Mouse (Mus musculus) intestine, embryonic 14.5 days (tissue): ENCODE measurements around the gene Cabcoco1. TPM values are rescaled to one million over a fixed set of nuclear protein-coding genes. Genes with fewer than 3 reads are reported as not detected.
A peak's percentile ranks its signal among the peaks of the same experiment; 100 is the strongest.

Source experiments
- ATAC-seq: fragments of 200-750 bp; cut with Nextera tagmentation; replicated peaks from 2 replicates; pipeline ENCODE4 v1.8.0; 2017; ENCODE audit warnings: low read depth, moderate number of reproducible peaks, moderate TSS enrichment, moderate library complexity; ENCODE audit not compliant: low FRiP score, low TSS enrichment
- DNase-seq: peaks from one replicate; pipeline ENCODE4 v3.0.0-alpha.2; 2018; ENCODE audit warnings: low spot score
- H3K27ac ChIP-seq: fragments of 300-500 bp; sonication (generic); 2 replicates; pipeline ENCODE4 v1.5.1; 2014; ENCODE audit warnings: low read depth, mild to moderate bottlenecking, control low read depth
- H3K27me3 ChIP-seq: fragments of 300-500 bp; sonication (generic); replicated peaks from 2 replicates; pipeline ENCODE4 v1.6.1; 2014; ENCODE audit warnings: low read length, control low read depth; ENCODE audit not compliant: control insufficient read depth, insufficient read depth
- H3K36me3 ChIP-seq: fragments of 300-500 bp; sonication (generic); 2 replicates; pipeline ENCODE4 v1.6.1; 2014; ENCODE audit warnings: low read length, control low read depth; ENCODE audit not compliant: control insufficient read depth, insufficient read depth
- H3K4me1 ChIP-seq: fragments of 300-500 bp; sonication (generic); replicated peaks from 2 replicates; pipeline ENCODE4 v1.6.1; 2014; ENCODE audit warnings: low read length, control low read depth, mixed read lengths; ENCODE audit not compliant: control insufficient read depth, insufficient read depth
- H3K4me2 ChIP-seq: fragments of 300-500 bp; sonication (generic); 2 replicates; pipeline ENCODE4 v1.6.1; 2014; ENCODE audit warnings: low read length
- H3K4me3 ChIP-seq: fragments of 300-500 bp; sonication (generic); 2 replicates; pipeline ENCODE4 v1.5.1; 2014; ENCODE audit warnings: low read depth, low read length, control low read depth, mixed read lengths
- H3K9ac ChIP-seq: fragments of 300-500 bp; sonication (generic); 2 replicates; pipeline ENCODE4 v1.6.1; 2014; ENCODE audit warnings: mild to moderate bottlenecking, low read length
- H3K9me3 ChIP-seq: fragments of 300-500 bp; sonication (generic); 2 replicates; pipeline ENCODE4 v1.6.1; 2016; ENCODE audit warnings: low read length, control low read depth; ENCODE audit not compliant: control insufficient read depth
- WGBS: fragments of 180-500 bp; shearing (Covaris S2); extraction: QIAGEN DNeasy Blood & Tissue Kit; methylation state at CpG from one replicate; pipeline ENCODE4 v1.1.7; 2014; 5-methylcytosine and 5-hydroxymethylcytosine counted together
- polyA plus RNA-seq: library from polyadenylated mRNA; unstranded; fragments of >200 nt; fragmentation: Nextera tagmentation; extraction: Ambion mirVana; gene quantifications from 2 replicates; pipeline ENCODE4 v1.2.1, GENCODE M21; 2014

The Cabcoco1 gene
- polyA plus RNA-seq, 1 experiment from 2014 or later = 7.2 TPM

DNA sequence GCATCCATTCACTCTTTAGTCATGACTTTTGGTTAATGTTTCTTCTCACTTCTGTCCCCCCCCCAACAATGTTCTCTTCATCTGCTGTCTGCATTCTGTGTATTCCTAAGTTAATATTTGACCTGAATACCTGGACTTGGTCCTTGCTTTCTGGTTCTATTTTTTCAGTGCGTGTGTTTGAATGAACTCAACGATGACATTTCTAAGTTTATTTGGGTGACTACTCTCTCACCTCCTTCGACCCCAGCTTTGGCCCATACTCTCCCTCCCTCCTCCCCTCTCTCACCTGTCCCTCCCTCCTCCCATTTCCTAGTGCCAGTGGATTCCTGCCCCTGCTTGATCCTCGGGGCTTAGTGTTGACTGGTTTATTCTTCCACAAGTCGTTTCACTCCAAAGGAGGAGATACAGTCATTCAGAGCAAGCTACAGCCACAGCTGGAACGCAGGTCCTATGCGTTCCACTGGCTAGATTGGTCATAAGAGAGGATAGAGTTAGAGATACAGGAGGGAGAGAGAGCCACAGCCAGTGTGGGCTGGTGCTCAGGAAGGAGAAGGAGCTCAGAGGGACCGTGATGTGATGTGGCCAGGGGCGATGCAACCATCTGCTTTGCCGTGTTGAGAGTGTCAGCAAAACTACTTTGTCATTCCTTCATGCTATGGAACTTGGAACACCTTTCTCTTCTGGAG, 12.2 kb downstream of the Cabcoco1 start:
- Histone ChIP-seq H3K4me3 (no peak overlapping the region), H3K4me1 (peaks cover 15% of the 10 kb centered on the region), H3K27ac (no peak overlapping the region), H3K36me3 (no peaks in the 10 kb centered on the region), H3K4me2 (no peak overlapping the region), H3K9me3 (no peaks in the 10 kb centered on the region), H3K9ac (no peak overlapping the region), H3K27me3 (no peaks in the 10 kb centered on the region)
- WGBS = 74% methylated on average over 10 of the region's 10 CpGs
- no peak for ATAC-seq
- no peak for DNase-seq

DNA sequence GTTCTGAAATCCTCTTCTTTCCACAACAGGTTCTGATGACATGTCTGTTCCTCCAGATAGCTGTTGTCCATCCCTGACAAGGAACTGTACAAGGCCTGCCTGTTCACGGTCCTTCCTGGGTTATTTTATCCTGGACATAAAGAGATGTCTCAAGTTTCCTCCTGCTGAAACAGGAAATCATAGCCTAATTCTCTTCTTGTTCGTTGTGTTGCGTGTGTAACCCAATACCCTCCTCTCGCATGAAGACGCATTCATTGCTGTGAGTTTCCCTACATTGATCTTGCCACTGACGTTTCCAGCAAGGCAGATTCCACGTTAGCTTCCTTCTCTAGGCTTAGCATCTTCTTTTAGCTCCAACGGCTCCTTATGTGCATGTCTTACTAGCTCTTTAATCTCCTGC, 12.7 kb downstream of the Cabcoco1 start:
- Histone ChIP-seq H3K4me1 (peaks cover 15% of the 10 kb centered on the region), H3K27ac (no peak overlapping the region), H3K9me3 (no peaks in the 10 kb centered on the region), H3K36me3 (no peaks in the 10 kb centered on the region), H3K9ac (no peak overlapping the region), H3K4me3 (no peak overlapping the region), H3K27me3 (no peaks in the 10 kb centered on the region), H3K4me2 (no peak overlapping the region)
- ATAC-seq = no peak
- WGBS = 28% methylated on average over 8 of the region's 8 CpGs
- DNase-seq = no peak

DNA sequence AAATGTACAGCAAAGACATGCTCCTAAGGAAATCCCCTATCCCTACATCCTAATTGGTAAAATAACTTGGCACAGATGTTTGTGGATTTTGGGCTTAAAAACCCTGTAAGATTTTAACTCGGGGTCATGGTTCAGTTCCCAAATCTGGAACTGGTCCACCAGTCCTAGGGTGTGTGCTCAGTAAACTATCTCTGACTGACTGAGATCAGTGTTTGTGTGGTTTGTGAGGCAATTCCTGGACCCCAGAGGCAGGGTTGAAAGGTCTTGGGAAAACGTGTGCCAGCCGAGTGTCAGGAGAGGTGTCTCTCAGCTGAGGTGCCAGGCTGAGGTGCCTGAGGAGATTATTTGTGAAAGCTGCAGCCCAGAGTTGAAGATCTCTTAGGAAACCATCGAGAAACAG, 19.6 kb downstream of the Cabcoco1 start:
- H3K9me3 ChIP-seq = no peaks in the 10 kb centered on the region
- H3K4me2 ChIP-seq = no peak overlapping the region
- H3K27me3 ChIP-seq = no peaks in the 10 kb centered on the region
- no peak for ATAC-seq
- no peak overlapping the region for H3K4me3 ChIP-seq
- peaks cover 4% of the 10 kb centered on the region; the same call in 1 of the 2 replicates for H3K4me1 ChIP-seq
- no peak for DNase-seq
- H3K27ac ChIP-seq = no peak overlapping the region
- WGBS = 81% methylated on average over 4 of the region's 4 CpGs
- H3K36me3 ChIP-seq = no peaks in the 10 kb centered on the region
- H3K9ac ChIP-seq = no peak overlapping the region

DNA sequence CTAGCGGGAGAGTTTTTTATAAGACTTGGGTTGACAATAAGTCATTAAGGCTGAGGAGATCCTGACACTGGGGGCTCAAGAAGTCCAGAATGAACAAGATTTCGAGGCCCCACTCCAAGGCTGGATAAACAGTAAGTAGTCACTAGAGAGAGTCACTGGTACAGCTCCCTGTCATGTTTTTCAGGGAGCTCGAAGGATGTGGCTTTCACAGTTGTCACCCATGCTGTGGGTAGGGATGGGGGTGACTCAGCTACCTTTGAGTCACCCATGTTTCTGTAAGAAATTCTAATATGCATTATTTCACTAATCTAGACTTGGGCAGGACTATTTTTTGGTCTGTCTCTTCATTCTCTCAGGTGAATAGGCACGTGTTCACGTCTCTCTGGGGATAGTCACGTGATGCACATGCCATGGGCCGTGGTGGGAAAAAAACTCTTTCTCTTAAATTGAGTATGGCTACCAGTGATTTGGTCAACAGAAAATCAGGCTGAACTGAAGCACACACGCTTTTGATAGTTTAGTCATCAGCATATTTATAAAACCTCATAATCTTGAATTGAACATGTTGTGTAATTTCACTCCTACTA, 29.2 kb downstream of the Cabcoco1 start:
- WGBS = 85% methylated on average over 8 of the region's 8 CpGs
- Histone ChIP-seq H3K4me1 (no peaks in the 10 kb centered on the region), H3K4me3 (no peak overlapping the region), H3K4me2 (no peak overlapping the region), H3K9ac (no peak overlapping the region), H3K36me3 (no peaks in the 10 kb centered on the region), H3K27me3 (no peaks in the 10 kb centered on the region), H3K27ac (no peak overlapping the region), H3K9me3 (no peaks in the 10 kb centered on the region)
- DNase-seq = no peak
- ATAC-seq = no peak

DNA sequence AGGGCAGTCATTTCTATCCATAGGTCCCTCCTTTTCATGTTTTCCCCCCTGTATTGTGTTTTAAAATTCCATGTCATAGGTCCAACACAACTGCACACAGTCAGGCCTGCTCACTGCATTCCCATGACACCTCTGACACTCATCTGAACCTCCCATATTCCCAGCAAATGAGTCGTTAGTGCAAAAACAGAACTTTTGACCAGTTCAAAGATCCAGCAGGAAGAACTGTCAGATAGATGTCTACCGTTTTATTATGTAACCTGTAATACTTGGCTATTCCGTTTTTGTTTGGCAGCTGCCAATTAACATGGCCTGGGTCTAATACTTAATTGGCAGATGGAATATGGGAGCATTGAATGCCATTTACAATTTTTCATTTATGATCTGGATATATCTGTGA, 34.0 kb downstream of the Cabcoco1 start:
- Histone ChIP-seq H3K9me3 (no peaks in the 10 kb centered on the region), H3K27me3 (no peaks in the 10 kb centered on the region), H3K4me3 (no peak overlapping the region), H3K4me2 (no peak overlapping the region), H3K4me1 (no peaks in the 10 kb centered on the region), H3K9ac (no peak overlapping the region), H3K27ac (no peak overlapping the region), H3K36me3 (no peaks in the 10 kb centered on the region)
- 91% methylated on average over 3 of the region's 3 CpGs for WGBS
- no peak for ATAC-seq
- no peak for DNase-seq

DNA sequence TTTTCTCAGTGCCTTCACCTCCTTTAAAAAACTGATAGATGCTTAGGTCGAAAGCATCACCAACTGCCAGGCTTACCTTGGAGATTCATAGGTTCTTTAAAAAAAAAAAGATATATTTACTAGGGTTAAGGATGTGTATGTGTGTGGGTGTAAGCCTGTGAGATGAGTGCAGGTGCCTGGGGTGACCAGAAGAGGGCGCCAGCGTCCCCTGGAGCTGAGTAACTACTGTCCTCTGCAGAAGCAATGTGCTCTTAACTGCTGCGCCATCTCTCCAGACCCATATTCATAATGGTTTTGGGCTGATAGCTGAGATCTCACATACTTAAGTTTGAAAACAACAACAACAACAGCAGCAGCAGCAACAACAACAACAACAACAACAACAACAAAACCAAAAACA, 35.5 kb downstream of the Cabcoco1 start:
- whole genome bisulfite sequencing = 92% methylated on average over 4 of the region's 4 CpGs
- Histone ChIP-seq H3K27ac (no peak overlapping the region), H3K27me3 (no peaks in the 10 kb centered on the region), H3K36me3 (no peaks in the 10 kb centered on the region), H3K4me3 (no peak overlapping the region), H3K9me3 (no peaks in the 10 kb centered on the region), H3K9ac (no peak overlapping the region), H3K4me1 (no peaks in the 10 kb centered on the region), H3K4me2 (no peak overlapping the region)
- DNase-seq (no peak), ATAC-seq (no peak)

DNA sequence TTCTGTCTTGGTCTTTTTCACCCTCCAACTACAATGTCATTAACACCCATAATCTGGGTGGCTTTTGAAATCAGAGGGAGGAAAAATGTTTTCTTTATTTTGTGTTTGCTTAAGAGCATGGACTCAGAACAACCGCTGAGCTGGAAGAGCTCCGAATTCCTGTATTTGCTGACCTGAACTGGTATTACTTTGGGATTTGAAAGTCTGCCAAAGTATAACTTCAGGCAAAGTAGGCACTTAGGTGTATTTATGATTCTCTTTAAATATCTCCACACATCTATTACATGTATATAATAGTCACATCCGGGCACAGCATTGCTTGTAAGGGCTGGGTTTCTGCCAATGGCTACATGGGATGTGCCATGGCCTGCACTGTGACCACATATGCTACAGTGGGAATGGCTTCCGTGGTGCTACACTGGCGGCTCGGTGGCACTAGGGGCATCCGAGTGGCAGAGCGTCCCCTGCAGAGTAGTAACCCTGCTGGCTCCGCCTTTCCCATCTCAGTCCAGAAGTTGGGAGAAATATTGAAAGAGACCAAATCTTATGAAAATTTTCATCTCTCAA, 37.0 kb downstream of the Cabcoco1 start:
- H3K27me3 ChIP-seq = no peaks in the 10 kb centered on the region
- H3K4me1 ChIP-seq = no peaks in the 10 kb centered on the region
- no peak overlapping the region for H3K4me2 ChIP-seq
- H3K9me3 ChIP-seq = no peaks in the 10 kb centered on the region
- no peak for ATAC-seq
- 78% methylated on average over 9 of the region's 9 CpGs for WGBS
- no peak overlapping the region for H3K27ac ChIP-seq
- no peak overlapping the region for H3K4me3 ChIP-seq
- no peak for DNase-seq
- H3K9ac ChIP-seq = no peak overlapping the region
- H3K36me3 ChIP-seq = no peaks in the 10 kb centered on the region

DNA sequence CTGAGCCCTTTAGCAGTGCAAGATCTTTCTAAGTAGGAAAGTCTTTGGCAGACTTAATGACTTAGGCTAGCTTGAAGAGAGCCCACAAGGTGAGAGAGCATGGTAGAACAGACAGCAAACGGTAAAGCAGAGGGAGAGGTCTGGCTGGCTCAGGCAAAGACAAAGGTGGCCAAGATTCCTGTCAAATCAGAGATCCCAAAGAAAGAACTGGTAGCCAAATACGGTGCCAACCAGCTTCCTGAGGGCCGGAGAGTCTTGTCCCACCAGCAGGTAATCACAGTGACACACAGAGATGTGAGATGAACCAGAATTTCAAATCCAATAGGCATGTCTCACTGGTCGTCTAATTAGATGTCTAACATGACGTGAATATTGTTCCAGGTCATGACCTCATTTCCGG, 40.6 kb downstream of the Cabcoco1 start:
- Histone ChIP-seq H3K27ac (no peak overlapping the region), H3K4me1 (no peaks in the 10 kb centered on the region), H3K27me3 (no peaks in the 10 kb centered on the region), H3K36me3 (no peaks in the 10 kb centered on the region), H3K4me2 (no peak overlapping the region), H3K9me3 (no peaks in the 10 kb centered on the region), H3K9ac (no peak overlapping the region), H3K4me3 (no peak overlapping the region)
- 83% methylated on average over 6 of the region's 6 CpGs for WGBS
- ATAC-seq = no peak
- DNase-seq = no peak

DNA sequence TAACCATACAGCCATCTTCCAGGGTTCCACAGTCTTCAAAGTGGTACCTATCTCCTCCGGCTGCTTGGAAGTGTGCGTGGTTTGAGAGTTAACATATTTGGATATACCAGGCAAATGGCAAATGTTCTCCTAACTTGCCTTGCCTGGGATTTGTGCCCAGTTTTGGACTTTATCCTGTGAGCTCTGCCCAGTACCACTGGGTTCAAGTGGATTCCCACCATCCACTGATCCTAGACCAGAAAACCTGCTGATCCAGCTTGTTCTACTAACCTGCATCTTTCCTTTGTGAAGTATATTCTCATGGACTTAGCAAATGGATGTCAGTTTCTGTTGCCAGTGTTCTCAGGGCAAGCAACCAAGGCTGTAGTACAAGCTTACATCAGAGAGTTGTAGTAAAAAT, 46.5 kb downstream of the Cabcoco1 start:
- Histone ChIP-seq H3K9me3 (no peaks in the 10 kb centered on the region), H3K4me2 (no peak overlapping the region), H3K27ac (no peak overlapping the region), H3K9ac (no peak overlapping the region), H3K27me3 (no peaks in the 10 kb centered on the region), H3K36me3 (no peaks in the 10 kb centered on the region), H3K4me1 (peaks cover 5% of the 10 kb centered on the region; the same call in 1 of the 2 replicates), H3K4me3 (no peak overlapping the region)
- DNase-seq (peak; percentile 43), ATAC-seq (no peak)
- 96% methylated on average over 2 of the region's 2 CpGs for WGBS
